ENCODE assay signal across 8 mouse cellular contexts in genomic region chr11:70845457-70845978, GRCm38 (mm10). TPM values are rescaled to one million over a fixed set of nuclear protein-coding genes. Genes with fewer than 3 reads are reported as not detected.
DNase-seq lines count a peak whose midpoint lies in the region; ATAC-seq and TF ChIP-seq lines count a peak whose summit lies in the region.

No protein-coding gene starts in this region.

- peak overlapping the region; percentile 96 for H3K9ac ChIP-seq in hindbrain, embryonic 11.5 days (ENCODE audit: low read depth, low read length)
- peak overlapping the region; percentile 99 for H3K9ac ChIP-seq in midbrain, embryonic 12.5 days (replicated peaks)

- H3K9me3 ChIP-seq in hindbrain, embryonic 11.5 days (ENCODE audit: control insufficient read depth, low read length): no peaks in the 10 kb centered on the region
- no peaks in the 10 kb centered on the region for H3K9me3 ChIP-seq in midbrain, embryonic 12.5 days

- 4% methylated on average over 19 of the region's 19 CpGs for WGBS in kidney, adult 2 months
- whole genome bisulfite sequencing in hindbrain, embryonic 11.5 days: 5% methylated on average over 19 of the region's 19 CpGs
- WGBS in midbrain, embryonic 12.5 days: 9% methylated on average over 19 of the region's 19 CpGs

- peak; percentile 22 for DNase-seq in kidney, adult 2 months
- no peak for DNase-seq in kidney, adult 9 months
- peak; percentile 7 for DNase-seq in ZHBTc4 (ENCODE audit: low read depth, low spot score)
- DNase-seq in hindbrain, embryonic 11.5 days (ENCODE audit: low spot score): no peak
- no peak for DNase-seq in ovary, postnatal 10 days (ENCODE audit: low spot score)

- H3K36me3 ChIP-seq in kidney, adult 2 months (ENCODE audit: control insufficient read depth, insufficient read depth, low read length): no peaks in the 10 kb centered on the region
- no peaks in the 10 kb centered on the region for H3K36me3 ChIP-seq in hindbrain, embryonic 11.5 days (ENCODE audit: control insufficient read depth, insufficient read depth, low read length)
- no peaks in the 10 kb centered on the region for H3K36me3 ChIP-seq in midbrain, embryonic 12.5 days

- ATAC-seq in hindbrain, embryonic 11.5 days (ENCODE audit: low FRiP score): no peak
- ATAC-seq in midbrain, embryonic 12.5 days (ENCODE audit: low FRiP score, low read depth): no peak
- no peak for ATAC-seq in monocyte, adult 5-6 weeks (replicated peaks; ENCODE audit: insufficient number of reproducible peaks, low FRiP score, low TSS enrichment, poor library complexity, severe bottlenecking)
- no peak for ATAC-seq in activated CD4-positive, CD25-positive, alpha-beta regulatory T cell, adult 4 months

- no peak for TF ChIP-seq CTCF in kidney, adult 2 months (conservative IDR thresholded peaks at IDR 0.05; ENCODE audit: insufficient read depth, insufficient read length, low read depth, low read length)

- peaks cover 18% of the 10 kb centered on the region for H3K4me1 ChIP-seq in kidney, adult 2 months (ENCODE audit: control insufficient read depth, insufficient read depth, low read length)
- no peaks in the 10 kb centered on the region; the same call in 1 of the 2 replicates for H3K4me1 ChIP-seq in hindbrain, embryonic 11.5 days (replicated peaks; ENCODE audit: control insufficient read depth, insufficient read depth, low read length)
- H3K4me1 ChIP-seq in midbrain, embryonic 12.5 days: peaks cover 18% of the 10 kb centered on the region

- H3K4me3 ChIP-seq in kidney, adult 2 months (ENCODE audit: insufficient read depth, low read depth, low read length): peak overlapping the region; percentile 73
- H3K4me3 ChIP-seq in hindbrain, embryonic 11.5 days (ENCODE audit: low read depth, low read length): peak overlapping the region; percentile 97
- H3K4me3 ChIP-seq in midbrain, embryonic 12.5 days: peak overlapping the region; percentile 99

- H3K27ac ChIP-seq in kidney, adult 2 months (ENCODE audit: insufficient read depth, low read depth, low read length): peak overlapping the region; percentile 45; the same call in 1 of the 2 replicates
- no peak overlapping the region for H3K27ac ChIP-seq in hindbrain, embryonic 11.5 days (ENCODE audit: low read depth, low read length)
- H3K27ac ChIP-seq in midbrain, embryonic 12.5 days (replicated peaks): peak overlapping the region; percentile 87; the same call in 1 of the 2 replicates

- no peaks in the 10 kb centered on the region for H3K27me3 ChIP-seq in kidney, adult 2 months (replicated peaks; ENCODE audit: control insufficient read depth, insufficient read depth, low read length)
- no peaks in the 10 kb centered on the region for H3K27me3 ChIP-seq in hindbrain, embryonic 11.5 days (ENCODE audit: control insufficient read depth, insufficient read depth, low read length)
- 0 out of 2 replicates have a peak, but pooled peaks cover 4% of the 10 kb centered on the region for H3K27me3 ChIP-seq in midbrain, embryonic 12.5 days

- no peak for TF ChIP-seq POLR2A in kidney, adult 2 months (IDR thresholded peaks at IDR 0.05; ENCODE audit: low read depth, low read length)

- peak overlapping the region; percentile 75 for H3K4me2 ChIP-seq in hindbrain, embryonic 11.5 days (replicated peaks; ENCODE audit: low read depth, low read length)
- H3K4me2 ChIP-seq in midbrain, embryonic 12.5 days (replicated peaks): peak overlapping the region; percentile 67

RNA-seq across cellular contexts. Expression of gene Rabep1, which starts 0.9 kb away (rescaled TPM):
- 3.7 and 4.7 TPM in 2 replicates for polyA plus RNA-seq in kidney, adult 2 months (2012; rRNA removed)
- polyA plus RNA-seq in hindbrain, embryonic 11.5 days (2014; fragmentation: Nextera tagmentation; extraction: Ambion mirVana): 43.0 and 48.6 TPM in 2 replicates
- 49.6 and 58.4 TPM in 2 replicates for polyA plus RNA-seq in midbrain, embryonic 12.5 days (2016; fragmentation: Nextera tagmentation; extraction: Ambion mirVana)
- 69.4 to 95.6 TPM (median 71.4 TPM) in 3 replicates for total RNA-seq in monocyte, adult 5-6 weeks (2017)
- polyA plus RNA-seq in activated CD4-positive, CD25-positive, alpha-beta regulatory T cell, adult 4 months (2017; shearing (Covaris generic)): 10 to 100 TPM in 1 of 2 experiments, 1 to 10 TPM in 1; 9.4 to 10.8 TPM

RNA-seq across cellular contexts. Expression of gene Scimp, which starts 33.1 kb away (rescaled TPM):
- 1.7 and 2.4 TPM in 2 replicates for polyA plus RNA-seq in kidney, adult 2 months (2012; rRNA removed)
- polyA plus RNA-seq in hindbrain, embryonic 11.5 days (2014; fragmentation: Nextera tagmentation; extraction: Ambion mirVana): 0.22 TPM in 1 of 2 replicates, not detected in the other
- not detected in 2 replicates for polyA plus RNA-seq in midbrain, embryonic 12.5 days (2016; fragmentation: Nextera tagmentation; extraction: Ambion mirVana)
- total RNA-seq in monocyte, adult 5-6 weeks (2017): 13.5 to 64.4 TPM (median 25.6 TPM) in 3 replicates
- polyA plus RNA-seq in activated CD4-positive, CD25-positive, alpha-beta regulatory T cell, adult 4 months (2017; shearing (Covaris generic)): under 1 TPM in 1 of 2 experiments, not detected in 1; 0.64 TPM

Comparison
In these comparisons a context has a peak if more than half of its experiments do, and no peak if none do; other contexts are left out.
1. DNase-seq: peak in kidney, adult 2 months (single experiment) and ZHBTc4 (single experiment); none in kidney, adult 9 months (single experiment), hindbrain, embryonic 11.5 days (single experiment) and ovary, postnatal 10 days (single experiment).
2. Peak in every context shown above with its lines, with median percentiles within 50 percentile points of each other: H3K4me3 ChIP-seq.